Mouse (Mus musculus) cerebellum, postnatal 14 days (tissue): ENCODE measurements around the gene Itpka.

ENCODE experiments used
- DNase-seq, 2 experiments: peaks; one replicate each; pipeline ENCODE4 v3.0.0; 2021; ENCODE audit warnings: mixed read lengths in 2 of 2

Gene Itpka

DNA sequence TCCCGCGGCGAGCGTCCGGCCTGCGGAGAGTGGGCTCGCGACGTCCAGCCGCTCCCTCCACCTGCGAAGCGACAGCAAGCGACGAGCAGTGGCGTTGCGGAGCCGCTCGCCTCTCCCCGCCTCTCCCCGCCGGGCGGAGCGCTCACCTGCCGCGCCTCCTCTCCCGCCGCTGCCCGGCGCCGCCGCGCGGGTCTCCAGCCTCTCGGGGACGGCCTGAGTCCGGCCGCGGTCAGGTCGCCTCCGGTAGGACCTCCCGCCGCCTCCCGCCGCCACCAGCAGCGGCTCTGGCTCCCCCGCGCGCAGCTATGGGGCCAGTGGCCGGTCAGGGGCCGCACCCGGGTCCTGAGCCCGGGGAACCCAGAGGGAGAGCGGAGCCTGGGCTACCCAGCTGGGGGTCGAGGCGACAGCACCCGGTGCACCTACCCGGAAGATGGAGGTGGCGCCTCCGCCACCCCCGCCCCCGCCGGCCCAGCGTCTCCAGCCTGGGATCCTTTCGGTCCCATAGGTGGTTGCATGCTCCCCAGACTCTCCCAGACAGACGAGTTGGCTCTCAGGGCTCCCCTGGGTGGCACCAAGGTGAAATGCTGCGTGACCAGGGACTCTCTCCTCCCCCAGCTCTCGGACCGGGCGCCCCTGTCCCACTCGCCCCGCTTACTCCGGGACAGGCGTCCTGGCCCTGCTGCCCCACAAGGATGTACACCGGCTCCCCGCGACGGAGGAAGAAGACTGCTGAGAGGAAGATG, 16.1 kb downstream of the Itpka start:
- peak; percentile 28 to 41 for DNase-seq

DNA sequence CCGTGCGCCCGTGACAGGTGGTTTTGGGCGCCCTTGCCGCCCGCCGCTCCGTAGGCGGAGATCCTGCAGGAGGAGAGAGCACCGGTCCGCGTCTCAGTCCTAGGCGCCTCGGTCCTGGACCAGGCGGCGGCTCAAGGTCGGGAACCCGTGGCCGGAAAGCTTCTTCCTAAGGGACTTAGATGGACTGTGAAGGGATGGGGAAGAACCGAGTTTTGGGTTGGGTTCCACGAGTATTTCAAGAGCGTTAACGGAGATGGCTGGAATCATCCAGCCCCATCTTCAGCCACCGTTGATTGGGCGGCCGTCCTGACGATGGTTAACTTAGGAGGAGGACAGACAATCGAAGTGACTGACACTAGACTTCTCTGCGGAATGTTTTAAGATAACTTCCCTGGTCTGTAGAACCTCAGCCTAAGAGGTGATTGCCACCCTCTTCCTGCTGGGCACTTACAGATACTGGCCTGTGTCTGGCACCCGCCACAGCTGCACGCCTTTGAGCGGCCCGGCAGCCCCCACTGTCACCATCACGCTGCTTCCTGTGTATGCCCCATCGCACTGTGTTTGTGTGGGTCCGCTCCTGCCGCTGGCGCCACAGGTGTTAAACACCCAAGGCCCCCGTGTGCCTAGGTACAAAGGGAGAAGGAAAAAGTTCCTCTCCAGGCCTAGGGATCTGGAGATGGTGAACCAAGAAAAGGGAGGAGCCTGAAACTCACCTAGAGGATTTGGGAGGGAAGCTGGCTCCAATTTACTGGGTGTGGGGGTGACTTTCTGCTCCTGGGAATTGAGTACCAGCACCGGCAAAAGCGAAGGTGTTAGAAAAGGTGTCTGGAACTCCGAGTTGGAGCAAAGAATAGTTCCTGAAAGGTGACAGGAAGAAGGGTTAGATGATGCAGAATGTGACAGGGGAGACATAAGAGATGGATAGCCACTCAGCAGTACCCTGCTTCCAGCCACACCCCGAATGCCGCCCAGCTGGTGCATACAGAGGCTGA, 17.0 kb downstream of the Itpka start:
- DNase-seq, result no peak

DNA sequence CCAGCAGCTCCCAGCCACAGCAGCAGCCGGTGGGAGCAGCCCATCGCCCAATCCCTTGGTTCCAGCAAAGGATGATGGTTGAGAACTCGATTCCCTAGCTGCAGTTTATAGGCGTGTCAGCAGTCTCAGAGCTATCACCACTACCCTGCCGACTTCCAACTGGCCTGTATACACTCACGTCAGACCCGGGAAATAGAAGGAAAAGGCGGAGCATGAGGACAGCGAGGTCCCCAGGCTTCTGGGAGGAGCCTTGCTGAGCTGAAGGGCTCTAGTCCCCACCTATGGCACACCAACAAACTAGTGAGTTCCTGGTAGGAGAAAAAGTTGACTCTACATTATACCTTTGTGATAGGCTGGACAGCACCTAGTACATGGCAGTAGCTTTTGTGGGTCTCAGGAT, 18.1 kb downstream of the Itpka start, which contains the start of gene Ltk:
Gene Ltk, minus strand, starts transcription at position 181 of the 400 bp plus-strand sequence.
- no peak for DNase-seq

DNA sequence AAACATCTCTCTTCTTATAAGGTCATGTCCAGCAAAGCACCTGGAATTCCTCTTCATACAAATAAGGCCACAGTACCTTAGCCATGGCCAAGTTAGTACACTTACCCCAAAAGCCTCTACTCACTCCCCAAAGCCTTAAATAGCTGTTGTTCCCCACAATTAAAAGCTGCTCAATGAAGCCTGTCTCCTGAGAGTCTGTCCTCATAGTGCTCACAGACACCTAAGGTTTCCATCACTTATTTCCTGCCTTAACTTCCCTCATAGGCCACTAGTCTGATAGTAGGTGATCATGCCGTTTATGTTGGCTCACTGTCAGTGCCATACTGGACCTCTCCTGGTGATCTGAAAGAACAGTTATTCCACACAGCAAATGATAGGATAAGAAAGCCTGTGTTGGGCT, 20.1 kb downstream of the Itpka start:
- DNase-seq, result no peak

DNA sequence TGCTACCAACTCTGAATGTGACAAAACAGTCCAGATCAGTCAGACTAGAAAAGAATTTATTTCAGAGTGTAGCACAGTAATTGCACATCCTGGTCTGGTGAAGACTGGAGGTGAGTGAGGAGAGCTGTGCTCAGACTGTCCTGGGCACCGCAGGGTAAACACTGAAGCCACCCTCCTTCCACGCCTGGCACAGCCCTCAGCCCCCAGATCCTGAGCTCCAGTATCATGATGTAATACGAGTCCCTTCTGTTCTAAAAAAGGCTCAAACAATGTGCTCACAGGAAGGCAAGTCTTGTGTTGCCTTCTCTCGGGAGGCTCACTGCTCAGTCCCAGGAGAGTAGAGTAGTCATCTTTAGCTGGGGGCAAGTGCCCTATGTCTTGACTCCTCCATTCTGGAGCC, 21.8 kb downstream of the Itpka start:
- DNase-seq, result no peak

DNA sequence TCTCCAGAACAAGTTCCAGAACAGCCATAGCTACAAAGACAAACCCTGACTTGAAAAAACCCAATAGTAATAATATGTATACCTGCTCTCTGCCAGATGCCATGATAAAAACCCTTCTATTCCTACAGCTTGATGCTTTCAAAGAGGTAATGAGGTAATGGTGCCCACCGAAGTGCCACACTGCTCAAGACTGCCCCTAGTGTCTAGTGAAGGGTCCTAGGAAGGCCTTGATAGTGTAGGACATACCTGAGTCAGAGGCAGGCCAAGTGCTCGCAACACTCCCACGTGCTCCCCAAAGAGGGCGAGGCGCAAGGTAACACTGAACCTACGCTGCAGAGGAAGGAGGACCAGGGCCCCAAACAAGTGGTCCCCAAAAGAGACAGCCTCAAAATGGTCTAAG, 25.1 kb downstream of the Itpka start:
- no peak for DNase-seq

DNA sequence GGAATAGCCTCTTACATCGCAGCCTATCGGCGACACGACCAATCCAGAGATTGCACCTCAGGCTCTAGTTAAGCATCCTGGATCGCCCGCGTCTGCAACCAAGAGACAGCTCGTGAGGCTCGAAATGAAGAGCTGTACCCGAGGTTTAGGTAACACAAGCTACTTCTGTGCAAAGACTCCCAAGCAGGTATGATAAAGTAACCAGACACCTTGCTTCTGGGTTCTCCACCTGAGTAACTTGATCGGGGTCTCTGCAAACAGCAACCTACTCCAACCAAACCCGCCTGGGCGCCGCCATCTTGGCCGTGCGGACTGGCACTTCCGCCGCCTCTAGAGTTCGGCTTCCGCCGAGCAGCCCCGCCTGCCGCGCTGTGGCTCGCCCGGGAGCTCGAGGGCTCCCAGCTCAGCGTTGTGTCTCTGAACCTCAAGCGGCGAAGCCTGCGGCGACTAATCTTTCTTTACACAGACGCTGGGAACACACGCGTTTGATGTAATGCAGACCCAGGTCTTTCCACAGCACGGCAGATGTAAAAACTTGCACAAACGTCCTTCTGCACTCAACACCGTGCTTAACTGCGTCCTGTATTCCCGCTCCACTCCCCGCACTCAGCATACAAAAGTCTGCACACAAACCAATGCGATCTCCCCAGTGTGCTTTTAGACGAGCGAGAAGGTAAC, 45.2 kb downstream of the Itpka start, which contains the start of gene Rpap1:
Gene Rpap1, minus strand, starts transcription at position 332 of the 678 bp plus-strand sequence.
- DNase-seq, result peak; percentile 89 to 91

DNA sequence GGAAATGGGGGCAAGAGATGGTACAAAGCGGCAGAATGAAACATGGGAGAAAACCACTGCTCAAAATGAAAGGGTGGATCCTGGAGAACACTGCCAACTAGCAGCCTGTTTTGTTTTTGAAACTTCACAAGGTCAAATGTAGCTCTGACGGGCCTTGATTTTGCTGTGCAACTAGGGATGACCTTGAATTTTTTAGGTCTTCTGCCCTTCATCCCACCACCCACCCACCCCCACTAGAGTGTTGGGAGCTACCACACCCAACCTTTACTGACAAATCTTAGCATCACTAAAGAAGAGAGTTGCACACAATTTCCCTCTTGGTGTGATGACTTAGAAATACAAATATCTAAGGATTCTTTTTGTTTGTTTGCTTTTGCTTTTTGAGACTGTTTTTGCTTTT, 47.9 kb downstream of the Itpka start:
- DNase-seq, result no peak

DNA sequence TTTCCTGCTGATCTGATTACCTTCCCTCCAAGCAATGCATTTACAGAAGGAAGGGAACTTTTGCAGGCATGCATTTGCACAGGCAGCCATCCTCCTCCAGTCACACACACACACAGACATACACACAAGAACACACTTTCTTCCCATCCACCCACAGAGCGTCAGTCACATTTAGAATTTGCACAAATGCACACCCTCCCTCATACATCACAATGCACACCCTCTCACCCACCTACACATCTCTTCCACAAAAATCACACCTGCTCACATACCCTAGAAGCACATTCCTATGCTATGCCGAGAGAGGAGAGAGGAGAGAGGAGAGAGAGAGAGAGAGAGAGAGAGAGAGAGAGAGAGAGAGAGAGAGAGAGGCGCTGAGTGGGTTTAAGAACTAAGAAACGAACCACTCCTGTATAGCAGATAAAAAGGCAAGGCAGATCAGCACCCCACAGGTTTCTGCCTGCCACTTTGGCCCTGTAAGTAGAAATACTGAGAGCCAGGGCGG, 55.2 kb downstream of the Itpka start, which contains the start of gene Tyro3:
Gene Tyro3, plus strand, starts transcription at position 455 of the 505 bp plus-strand sequence.
- DNase-seq, result no peak

DNA sequence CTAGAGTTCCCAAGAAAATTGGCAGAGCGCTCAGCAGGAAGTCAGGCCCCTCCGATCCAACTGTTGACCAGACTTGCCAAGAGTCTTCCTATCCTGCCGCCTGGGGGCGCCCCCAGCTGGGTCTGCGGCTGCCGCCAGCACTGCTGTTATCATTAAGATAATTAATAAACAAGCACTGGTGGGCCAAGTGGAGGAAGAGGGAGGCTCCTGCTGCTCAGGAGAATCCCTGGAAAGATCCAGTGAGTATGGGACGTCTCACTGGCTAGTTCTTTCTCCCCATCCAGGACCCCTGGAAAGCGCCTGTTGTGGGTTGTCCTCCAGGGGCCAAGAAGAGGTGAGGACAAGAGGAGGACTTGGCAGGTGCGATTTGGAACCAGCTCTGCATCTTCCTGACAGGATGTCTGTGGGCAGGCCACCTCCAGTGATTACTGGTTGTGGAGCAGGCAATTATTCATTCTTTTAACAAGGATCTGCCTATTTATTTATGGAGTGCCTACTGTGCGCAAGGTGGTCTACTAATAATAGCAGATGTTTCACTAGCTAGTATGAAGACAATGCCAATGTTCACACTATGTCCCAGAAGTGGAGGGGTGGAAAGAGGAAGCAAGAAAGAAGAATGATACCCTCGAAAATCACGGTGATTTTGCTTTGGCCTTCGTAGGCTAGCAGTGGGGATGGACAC, 56.2 kb downstream of the Itpka start:
- peak; percentile 71 to 76 for DNase-seq

DNA sequence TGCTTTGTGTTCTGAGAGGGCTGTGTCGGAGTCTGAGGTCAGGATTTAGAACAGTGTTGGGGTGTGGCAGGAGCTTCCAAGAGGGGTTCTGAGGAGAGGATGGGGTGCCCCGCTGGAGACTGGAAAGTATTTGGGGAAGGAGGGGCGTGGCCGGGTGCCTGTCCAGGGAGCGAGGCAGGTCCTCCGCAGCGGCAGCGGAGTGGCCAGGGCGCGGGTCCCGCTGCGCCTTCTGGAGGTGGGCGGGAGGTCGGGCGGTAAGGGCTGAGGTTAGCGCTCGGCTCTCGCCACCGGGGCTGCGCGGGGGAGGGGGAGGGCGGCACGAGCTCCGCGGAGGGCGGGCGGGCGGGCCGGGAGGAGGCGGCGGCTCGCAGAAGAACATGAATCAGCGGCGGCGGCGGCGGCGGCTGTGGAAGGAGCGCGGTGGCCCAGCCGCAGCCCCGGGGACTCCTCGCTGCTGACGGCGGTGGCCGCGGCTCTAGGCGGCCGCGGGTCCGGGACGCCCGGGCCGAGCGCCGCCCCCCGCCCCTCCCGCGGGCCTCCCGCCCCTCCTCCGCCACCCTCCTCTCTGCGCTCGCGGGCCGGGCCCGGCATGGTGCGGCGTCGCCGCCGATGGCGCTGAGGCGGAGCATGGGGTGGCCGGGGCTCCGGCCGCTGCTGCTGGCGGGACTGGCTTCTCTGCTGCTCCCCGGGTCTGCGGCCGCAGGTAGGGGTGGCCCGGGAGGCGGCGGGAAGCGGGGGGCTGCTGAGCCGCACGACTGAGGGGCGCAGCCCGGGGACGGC, 57.2 kb downstream of the Itpka start:
- DNase-seq, result peak; percentile 67 to 69

DNA sequence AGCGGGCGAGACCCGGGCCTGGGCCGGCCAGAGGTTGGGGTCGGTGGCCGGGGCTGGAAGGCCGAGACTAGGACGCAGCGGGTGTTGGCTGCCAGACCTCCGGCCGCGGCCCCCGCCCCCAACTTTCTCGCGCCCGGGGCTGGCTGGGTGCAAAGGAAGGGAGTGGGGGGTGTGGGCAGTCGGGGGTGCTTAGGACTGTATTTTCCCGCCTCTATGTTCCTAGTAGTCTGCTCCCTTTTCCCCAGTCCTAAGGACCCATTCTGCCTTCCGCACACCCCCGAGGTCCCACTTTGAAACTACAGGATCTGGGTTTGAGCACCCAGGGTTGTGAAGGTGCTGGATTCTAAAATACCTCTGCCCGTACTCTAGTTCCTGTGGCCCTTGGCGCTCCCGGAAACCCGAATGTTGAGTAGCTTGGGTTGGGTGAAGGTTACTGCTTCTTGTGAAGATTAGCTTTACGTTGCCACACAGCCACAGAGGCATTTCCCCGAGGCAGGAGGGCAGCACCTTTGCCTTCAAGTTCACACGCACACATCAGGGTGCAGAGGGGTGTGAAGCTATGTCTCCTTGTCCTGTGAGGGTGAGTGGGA, 57.9 kb downstream of the Itpka start:
- DNase-seq, result no peak
